ENCODE assay signal across 14 mouse cellular contexts in genomic region chr15:101316913-101317813, GRCm38 (mm10). TPM values are rescaled to one million over a fixed set of nuclear protein-coding genes. Genes with fewer than 3 reads are reported as not detected.
DNase-seq lines count a peak whose midpoint lies in the region; ATAC-seq and TF ChIP-seq lines count a peak whose summit lies in the region.
"Had no signal": no experiment of that assay in that cellular context is flagged by ENCODE, and none has a peak within 500 bp of the region (broad histone marks: within the 10 kb centered on the region; RNA-seq: fewer than 3 reads in every experiment).

No protein-coding gene starts in this region.

- no peak for ATAC-seq in heart, embryonic 14.5 days (ENCODE audit: insufficient number of reproducible peaks, insufficient read depth, low FRiP score, low read depth)
- ATAC-seq in liver, postnatal 0 days = no peak; the same call in 1 of the 2 replicates

- H3K4me3 ChIP-seq in layer of hippocampus, adult 2 months = no peak overlapping the region; the same call in 1 of the 2 replicates
- H3K4me3 ChIP-seq in heart, embryonic 14.5 days (ENCODE audit: control insufficient read depth in 1 of 2, insufficient read depth in 1 of 2, low read depth in 1 of 2, low read length in 2 of 2) = no peak overlapping the region
- H3K4me3 ChIP-seq in liver, postnatal 0 days (ENCODE audit: low read depth, low read length) = peak overlapping the region; percentile 49
- no peak overlapping the region for H3K4me3 ChIP-seq in hindbrain, embryonic 10.5 days

- H3K36me3 ChIP-seq in heart, embryonic 14.5 days (ENCODE audit: control insufficient read depth, insufficient read depth, low read length) = no peaks in the 10 kb centered on the region
- no peaks in the 10 kb centered on the region for H3K36me3 ChIP-seq in liver, postnatal 0 days (replicated peaks; ENCODE audit: insufficient read depth, low read length)
- no peaks in the 10 kb centered on the region for H3K36me3 ChIP-seq in hindbrain, embryonic 10.5 days
- H3K36me3 ChIP-seq: embryonic facial prominence, embryonic 10.5 days; kidney, embryonic 15.5 days; limb, embryonic 15.5 days had no signal

- no peaks in the 10 kb centered on the region for H3K27me3 ChIP-seq in heart, embryonic 14.5 days (ENCODE audit: control insufficient read depth, insufficient read depth, low read length)
- 0 out of 2 replicates have a peak, but pooled peaks cover 3% of the 10 kb centered on the region for H3K27me3 ChIP-seq in liver, postnatal 0 days (ENCODE audit: insufficient read depth, low read length)
- peaks cover 6% of the 10 kb centered on the region; the same call in 1 of the 2 replicates for H3K27me3 ChIP-seq in hindbrain, embryonic 10.5 days (ENCODE audit: insufficient read depth, poor library complexity, severe bottlenecking)
- H3K27me3 ChIP-seq: kidney, embryonic 15.5 days; limb, embryonic 15.5 days had no signal

- no peaks in the 10 kb centered on the region for H3K9me3 ChIP-seq in heart, embryonic 14.5 days (ENCODE audit: control insufficient read depth, low read length)
- no peaks in the 10 kb centered on the region for H3K9me3 ChIP-seq in liver, postnatal 0 days (ENCODE audit: low read length)
- H3K9me3 ChIP-seq in hindbrain, embryonic 10.5 days = no peaks in the 10 kb centered on the region
- H3K9me3 ChIP-seq: kidney, embryonic 15.5 days; limb, embryonic 15.5 days had no signal

- H3K4me2 ChIP-seq in heart, embryonic 14.5 days (ENCODE audit: low read length) = peak overlapping the region; percentile 61; the same call in 1 of the 2 replicates
- H3K4me2 ChIP-seq in liver, postnatal 0 days (ENCODE audit: low read depth, low read length) = peak overlapping the region; percentile 66

- WGBS in heart, embryonic 14.5 days = 46% methylated on average over 18 of the region's 18 CpGs
- 31% methylated on average over 18 of the region's 18 CpGs for WGBS in liver, postnatal 0 days (ENCODE audit: insufficient replicate concordance)
- 80% methylated on average over 18 of the region's 18 CpGs for WGBS in hindbrain, embryonic 10.5 days

- DNase-seq in adrenal gland, adult (ENCODE audit: inconsistent age in 2 of 2, low spot score in 1 of 2) = peak; percentile 37 to 62
- no peak for DNase-seq in adrenal gland, postnatal 25 days
- DNase-seq in layer of hippocampus, adult 2 months (ENCODE audit: low spot score in 2 of 2) = no peak
- no peak for DNase-seq in layer of hippocampus, postnatal 14 days (ENCODE audit: low spot score in 2 of 2)
- DNase-seq in liver, postnatal 0 days = no peak
- no peak for DNase-seq in gastrocnemius, postnatal 10 days
- DNase-seq in hindbrain, embryonic 10.5 days (ENCODE audit: low spot score) = no peak
- DNase-seq: cerebellum, adult 8-10 months; layer of hippocampus, postnatal 36 days; right cerebral cortex, postnatal 25 days had no signal

- peaks cover 12 to 22% of the 10 kb centered on the region in 2 experiments for H3K4me1 ChIP-seq in heart, embryonic 14.5 days (ENCODE audit: control insufficient read depth in 2 of 2, insufficient read depth in 2 of 2, low read length in 2 of 2)
- H3K4me1 ChIP-seq in liver, postnatal 0 days (ENCODE audit: insufficient read depth) = peaks cover 18% of the 10 kb centered on the region
- peaks cover 19% of the 10 kb centered on the region for H3K4me1 ChIP-seq in hindbrain, embryonic 10.5 days (replicated peaks)

- H3K9ac ChIP-seq in heart, embryonic 14.5 days (ENCODE audit: low read length) = no peak overlapping the region
- peak overlapping the region; percentile 49 for H3K9ac ChIP-seq in liver, postnatal 0 days (replicated peaks)
- H3K9ac ChIP-seq: kidney, embryonic 15.5 days; limb, embryonic 15.5 days had no signal

- peak overlapping the region; percentile 68; the same call in 1 of the 2 replicates for H3K27ac ChIP-seq in layer of hippocampus, adult 2 months
- peak overlapping the region in 1 of 2 experiments; percentile 30; a peak in 2 of 4 replicates for H3K27ac ChIP-seq in heart, embryonic 14.5 days (replicated peaks in 1 of 2; ENCODE audit: control insufficient read depth in 1 of 2, insufficient read depth in 1 of 2, low read depth in 2 of 2, low read length in 2 of 2)
- H3K27ac ChIP-seq in liver, postnatal 0 days (ENCODE audit: low read depth) = peak overlapping the region; percentile 80
- H3K27ac ChIP-seq in hindbrain, embryonic 10.5 days = no peak overlapping the region
- H3K27ac ChIP-seq: limb, embryonic 15.5 days had no signal

- no peak for TF ChIP-seq EP300 in liver, postnatal 0 days (IDR thresholded peaks at IDR 0.05; ENCODE audit: low read depth)

- TF ChIP-seq CTCF in layer of hippocampus, adult 2 months (conservative IDR thresholded peaks at IDR 0.05) = no peak
- no peak for TF ChIP-seq CTCF in liver, postnatal 0 days (IDR thresholded peaks at IDR 0.05; ENCODE audit: low read depth)

RNA-seq across cellular contexts. Expression of gene 6030408B16Rik, which starts 24.2 kb away (rescaled TPM):
- 0.27 TPM in 1 of 2 replicates, not detected in the other for total RNA-seq in adrenal gland, postnatal 25 days (2021)
- total RNA-seq in layer of hippocampus, adult 2 months (2021) = under 1 TPM in 1 of 2 experiments, not detected in 1; 0.54 TPM
- under 1 TPM; 0.28 to 0.69 TPM for total RNA-seq in layer of hippocampus, postnatal 14 days (2021)
- polyA plus RNA-seq in heart, embryonic 14.5 days (2014; fragmentation: Nextera tagmentation; extraction: Ambion mirVana) = 0.85 and 1.8 TPM in 2 replicates
- polyA plus RNA-seq in liver, postnatal 0 days (2015; fragmentation: Nextera tagmentation; extraction: Ambion mirVana) = 0.36 and 0.45 TPM in 2 replicates
- under 1 TPM; 0.54 to 0.77 TPM for total RNA-seq in gastrocnemius, postnatal 10 days (2021)
- 0.27 and 0.39 TPM in 2 replicates for polyA plus RNA-seq in hindbrain, embryonic 10.5 days (2016; fragmentation: Nextera tagmentation; extraction: Ambion mirVana)

RNA-seq across cellular contexts. Expression of gene Atg101, which starts 33.1 kb away (rescaled TPM):
- 40.6 and 44.5 TPM in 2 replicates for total RNA-seq in adrenal gland, postnatal 25 days (2021)
- 10 to 100 TPM; 50.6 to 53.3 TPM for total RNA-seq in layer of hippocampus, adult 2 months (2021)
- 10 to 100 TPM; 45.9 to 47.3 TPM for total RNA-seq in layer of hippocampus, postnatal 14 days (2021)
- polyA plus RNA-seq in heart, embryonic 14.5 days (2014; fragmentation: Nextera tagmentation; extraction: Ambion mirVana) = 49.5 and 50.4 TPM in 2 replicates
- 33.8 and 34.4 TPM in 2 replicates for polyA plus RNA-seq in liver, postnatal 0 days (2015; fragmentation: Nextera tagmentation; extraction: Ambion mirVana)
- total RNA-seq in gastrocnemius, postnatal 10 days (2021) = 10 to 100 TPM; 24.4 to 27.2 TPM
- polyA plus RNA-seq in hindbrain, embryonic 10.5 days (2016; fragmentation: Nextera tagmentation; extraction: Ambion mirVana) = 79.0 and 82.1 TPM in 2 replicates

RNA-seq across cellular contexts. Expression of gene Krt80, which starts 52.8 kb away (rescaled TPM):
- 1.0 and 1.3 TPM in 2 replicates for total RNA-seq in adrenal gland, postnatal 25 days (2021)
- total RNA-seq in layer of hippocampus, adult 2 months (2021) = under 1 TPM; 0.12 to 0.18 TPM
- under 1 TPM in 1 of 2 experiments, not detected in 1; 0.10 TPM for total RNA-seq in layer of hippocampus, postnatal 14 days (2021)
- polyA plus RNA-seq in heart, embryonic 14.5 days (2014; fragmentation: Nextera tagmentation; extraction: Ambion mirVana) = 6.9 and 8.0 TPM in 2 replicates
- polyA plus RNA-seq in liver, postnatal 0 days (2015; fragmentation: Nextera tagmentation; extraction: Ambion mirVana) = 0.31 and 0.38 TPM in 2 replicates
- total RNA-seq in gastrocnemius, postnatal 10 days (2021) = 1 to 10 TPM in 1 of 2 experiments, under 1 TPM in 1; 0.66 to 1.4 TPM
- 0.16 TPM in 1 of 2 replicates, not detected in the other for polyA plus RNA-seq in hindbrain, embryonic 10.5 days (2016; fragmentation: Nextera tagmentation; extraction: Ambion mirVana)

Comparison
In these comparisons a context has a peak if more than half of its experiments do, and no peak if none do; other contexts are left out.
1. DNase-seq: peak in adrenal gland, adult (2 of 2); none in adrenal gland, postnatal 25 days (single experiment), layer of hippocampus, adult 2 months (0 of 2), layer of hippocampus, postnatal 14 days (0 of 2), liver, postnatal 0 days (single experiment), gastrocnemius, postnatal 10 days (single experiment) and hindbrain, embryonic 10.5 days (single experiment).